Mouse (Mus musculus): ENCODE results near the gene Atp6v0b.

DNA sequence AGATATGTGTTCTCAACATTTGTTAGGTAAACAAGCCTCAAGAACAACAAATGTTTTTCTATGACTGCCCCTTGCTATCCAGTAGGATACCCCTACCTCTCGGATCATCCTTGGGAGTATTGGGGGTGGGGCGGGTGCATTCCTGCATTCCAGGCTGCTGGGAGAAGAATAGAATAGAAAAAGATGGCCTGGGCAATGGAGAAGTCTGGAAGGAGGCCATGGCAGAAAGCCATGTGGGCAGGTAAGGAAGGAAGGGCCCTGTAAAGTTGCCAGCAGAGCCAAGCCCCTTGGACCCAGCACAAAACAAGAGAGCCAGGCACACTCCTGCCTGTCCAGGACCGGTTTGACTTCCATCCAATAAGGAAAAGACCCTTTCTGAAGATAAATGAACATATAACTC is 26.3 kb upstream of the Atp6v0b start:
- TF ChIP-seq EP300 (optimal IDR thresholded peaks at IDR 0.05) (no peak), CTCF (IDR thresholded peaks at IDR 0.05; ENCODE audit: low read depth) (no peak)
